23 mouse cellular contexts compared by ENCODE assay signal in the genomic region with DNA sequence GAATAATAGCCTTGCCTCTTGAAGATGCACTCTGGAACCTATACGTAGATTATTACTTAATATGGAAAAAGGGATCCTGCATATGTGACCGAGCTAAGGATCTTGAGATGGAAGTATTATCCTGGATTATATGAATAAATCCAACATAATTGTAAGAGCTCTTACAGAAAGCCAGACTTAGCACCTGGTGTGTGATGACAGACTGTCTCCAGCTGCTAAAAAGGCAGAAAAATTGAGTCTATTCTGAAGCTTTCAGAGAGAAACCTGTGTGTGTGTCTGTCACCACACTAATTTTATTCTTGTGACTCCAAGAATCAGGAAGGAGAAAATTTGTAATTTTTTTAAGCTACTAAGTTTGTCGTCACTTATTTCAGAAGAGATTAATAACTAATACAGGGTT.
A peak's percentile ranks its signal among the peaks of the same experiment; 100 is the strongest.
DNase-seq lines count a peak whose midpoint lies in the region; ATAC-seq and TF ChIP-seq lines count a peak whose summit lies in the region.
"Had no signal": no experiment of that assay in that cellular context is flagged by ENCODE, and none has a peak within 500 bp of the region (broad histone marks: within the 10 kb centered on the region; RNA-seq: fewer than 3 reads in every experiment).

No protein-coding gene starts in this region.

- DNase-seq in frontal cortex, postnatal 14 days (ENCODE audit: low spot score in 2 of 2) = no peak
- peak; percentile 23 for DNase-seq in lung, embryonic 14.5 days
- DNase-seq in lung, postnatal 25 days (ENCODE audit: low spot score) = no peak
- DNase-seq in brain, adult 2 months (ENCODE audit: low read depth, low spot score) = peak; percentile 61
- DNase-seq in telencephalon, adult 2 months (ENCODE audit: low read depth, low spot score) = peak; percentile 38
- DNase-seq: adrenal gland, adult 2 months; adrenal gland, postnatal 14 days; cerebellum, adult 11-12 months; cerebellum, adult 8-10 months; cerebellum, postnatal 10 days; cerebellum, postnatal 36 days; embryo, embryonic 11 days; gastrocnemius, postnatal 25 days; heart, adult 18-20 months had no signal

- no peak overlapping the region for H3K27ac ChIP-seq in lung, embryonic 14.5 days (ENCODE audit: low read depth)
- H3K27ac ChIP-seq: embryonic facial prominence, embryonic 15.5 days; forebrain, embryonic 15.5 days; heart, embryonic 10.5 days; heart, embryonic 13.5 days; hindbrain, embryonic 13.5 days; intestine, embryonic 15.5 days had no signal

- H3K4me3 ChIP-seq in lung, embryonic 14.5 days (ENCODE audit: low read depth, low read length) = no peak overlapping the region
- H3K4me3 ChIP-seq: embryonic facial prominence, embryonic 15.5 days; forebrain, embryonic 15.5 days; heart, embryonic 10.5 days; heart, embryonic 13.5 days; hindbrain, embryonic 13.5 days; intestine, embryonic 15.5 days had no signal

- TF ChIP-seq CTCF in lung, embryonic 14.5 days (IDR thresholded peaks at IDR 0.05; ENCODE audit: low read depth) = no peak

- no peaks in the 10 kb centered on the region for H3K4me1 ChIP-seq in lung, embryonic 14.5 days (ENCODE audit: insufficient read depth)
- H3K4me1 ChIP-seq: embryonic facial prominence, embryonic 15.5 days; forebrain, embryonic 15.5 days; heart, embryonic 10.5 days; heart, embryonic 13.5 days; hindbrain, embryonic 13.5 days; intestine, embryonic 15.5 days had no signal

- no peaks in the 10 kb centered on the region for H3K27me3 ChIP-seq in lung, embryonic 14.5 days (ENCODE audit: insufficient read depth, low read length)
- H3K27me3 ChIP-seq: embryonic facial prominence, embryonic 15.5 days; forebrain, embryonic 15.5 days; heart, embryonic 13.5 days; hindbrain, embryonic 13.5 days; intestine, embryonic 15.5 days had no signal

- ATAC-seq in frontal cortex, adult (ENCODE audit: low TSS enrichment) = 0 out of 2 replicates have a peak, but pooled peaks have one; percentile 23
- no peak for ATAC-seq in lung, embryonic 14.5 days (ENCODE audit: insufficient read depth)
- ATAC-seq: CD4-positive, CD25-positive, alpha-beta regulatory T cell, adult 4 months; forebrain, embryonic 15.5 days; hindbrain, embryonic 16.5 days had no signal

- H3K36me3 ChIP-seq in lung, embryonic 14.5 days (ENCODE audit: insufficient read depth) = no peaks in the 10 kb centered on the region
- H3K36me3 ChIP-seq: embryonic facial prominence, embryonic 15.5 days; forebrain, embryonic 15.5 days; heart, embryonic 10.5 days; heart, embryonic 13.5 days; hindbrain, embryonic 13.5 days; intestine, embryonic 15.5 days had no signal

- WGBS in lung, embryonic 14.5 days = 58% methylated on average over 3 of the region's 3 CpGs

- H3K9me3 ChIP-seq in lung, embryonic 14.5 days (ENCODE audit: low read depth, low read length) = no peaks in the 10 kb centered on the region
- H3K9me3 ChIP-seq: embryonic facial prominence, embryonic 15.5 days; forebrain, embryonic 15.5 days; heart, embryonic 10.5 days; heart, embryonic 13.5 days; hindbrain, embryonic 13.5 days; intestine, embryonic 15.5 days had no signal

- no peak overlapping the region for H3K4me2 ChIP-seq in lung, embryonic 14.5 days
- H3K4me2 ChIP-seq: embryonic facial prominence, embryonic 15.5 days; forebrain, embryonic 15.5 days; heart, embryonic 13.5 days; hindbrain, embryonic 13.5 days; intestine, embryonic 15.5 days had no signal

- H3K9ac ChIP-seq in lung, embryonic 14.5 days = no peak overlapping the region
- H3K9ac ChIP-seq: embryonic facial prominence, embryonic 15.5 days; forebrain, embryonic 15.5 days; heart, embryonic 13.5 days; hindbrain, embryonic 13.5 days; intestine, embryonic 15.5 days had no signal

Comparison
In these comparisons a context has a peak if more than half of its experiments do, and no peak if none do; other contexts are left out.
1. DNase-seq: peak in lung, embryonic 14.5 days (single experiment), brain, adult 2 months (single experiment) and telencephalon, adult 2 months (single experiment); none in frontal cortex, postnatal 14 days (0 of 2) and lung, postnatal 25 days (single experiment).